Mouse (Mus musculus) urinary bladder, adult 2 months (tissue): Measurements from ENCODE around the gene Iqsec1. TPM values are rescaled to one million over a fixed set of nuclear protein-coding genes. Genes with fewer than 3 reads are reported as not detected.

Source experiments
- DNase-seq: peaks from one replicate; pipeline ENCODE4 v3.0.0; 2022; ENCODE audit warnings: low spot score
- polyA plus RNA-seq: library from polyadenylated mRNA; depleted of rRNA; stranded (reverse); fragments of >200 nt; gene quantifications from 2 replicates; pipeline ENCODE4 v1.2.3, GENCODE M21; 2012; rRNA removed

Gene Iqsec1
- polyA plus RNA-seq, 1 experiment: 48.8 TPM

DNA sequence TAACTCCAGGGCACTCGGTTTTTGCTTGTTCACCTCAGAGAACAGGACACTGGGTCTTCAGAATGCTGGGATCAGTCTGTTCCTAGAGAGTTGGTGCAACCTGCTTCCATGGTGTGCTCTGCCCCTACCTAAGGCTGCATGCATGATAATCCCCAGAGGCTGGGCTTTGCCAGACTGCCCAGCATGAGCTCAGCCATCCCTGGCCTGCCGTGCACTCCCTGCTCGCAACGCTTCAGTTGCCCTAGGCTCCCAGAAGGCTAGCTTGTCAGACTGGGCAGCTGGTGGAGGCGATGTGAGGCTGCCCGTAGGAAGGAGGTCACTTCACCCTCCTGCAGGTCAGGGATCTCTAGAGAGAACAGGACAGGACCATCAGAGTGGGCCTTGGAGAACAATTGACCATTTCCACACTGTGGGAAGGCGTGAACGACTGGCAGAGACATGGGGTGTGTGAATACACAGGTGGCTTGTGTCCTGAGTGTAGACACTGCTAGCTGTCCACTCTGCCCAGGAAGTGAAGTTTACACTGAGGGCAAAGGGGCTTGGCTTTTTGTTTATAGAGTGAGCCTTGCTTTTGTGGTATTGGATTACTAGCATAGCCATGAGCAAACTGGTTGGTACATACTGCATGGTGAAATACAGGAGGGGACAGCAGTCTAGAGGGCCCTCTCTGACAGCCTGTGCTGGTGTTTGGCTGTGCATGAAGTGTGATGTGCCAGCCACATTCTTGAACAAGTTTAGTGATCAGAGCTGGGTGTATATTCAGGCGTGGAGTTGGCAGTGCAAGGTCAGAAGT is 367.5 kb downstream of the Iqsec1 start:
- no peak for DNase-seq

DNA sequence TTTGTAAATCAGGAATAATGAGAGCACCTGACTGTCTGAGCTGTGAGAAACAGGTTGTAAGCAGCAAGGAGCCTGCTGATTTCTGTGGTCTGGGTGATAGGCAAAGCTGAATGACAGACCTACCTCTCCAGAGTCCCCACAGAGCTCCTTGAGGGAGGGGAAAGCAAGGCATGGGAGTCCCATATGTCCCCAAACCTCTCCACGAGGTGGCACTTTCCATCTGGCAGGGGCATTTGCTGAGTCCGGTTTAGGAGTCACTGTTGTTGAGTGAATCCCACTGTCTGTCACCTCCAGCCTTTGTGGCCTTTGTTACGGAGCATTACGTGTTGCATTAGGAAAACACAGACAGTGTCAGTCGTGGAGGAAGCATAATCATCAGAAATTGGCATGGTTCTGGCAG is 368.5 kb downstream of the Iqsec1 start:
- no peak for DNase-seq

DNA sequence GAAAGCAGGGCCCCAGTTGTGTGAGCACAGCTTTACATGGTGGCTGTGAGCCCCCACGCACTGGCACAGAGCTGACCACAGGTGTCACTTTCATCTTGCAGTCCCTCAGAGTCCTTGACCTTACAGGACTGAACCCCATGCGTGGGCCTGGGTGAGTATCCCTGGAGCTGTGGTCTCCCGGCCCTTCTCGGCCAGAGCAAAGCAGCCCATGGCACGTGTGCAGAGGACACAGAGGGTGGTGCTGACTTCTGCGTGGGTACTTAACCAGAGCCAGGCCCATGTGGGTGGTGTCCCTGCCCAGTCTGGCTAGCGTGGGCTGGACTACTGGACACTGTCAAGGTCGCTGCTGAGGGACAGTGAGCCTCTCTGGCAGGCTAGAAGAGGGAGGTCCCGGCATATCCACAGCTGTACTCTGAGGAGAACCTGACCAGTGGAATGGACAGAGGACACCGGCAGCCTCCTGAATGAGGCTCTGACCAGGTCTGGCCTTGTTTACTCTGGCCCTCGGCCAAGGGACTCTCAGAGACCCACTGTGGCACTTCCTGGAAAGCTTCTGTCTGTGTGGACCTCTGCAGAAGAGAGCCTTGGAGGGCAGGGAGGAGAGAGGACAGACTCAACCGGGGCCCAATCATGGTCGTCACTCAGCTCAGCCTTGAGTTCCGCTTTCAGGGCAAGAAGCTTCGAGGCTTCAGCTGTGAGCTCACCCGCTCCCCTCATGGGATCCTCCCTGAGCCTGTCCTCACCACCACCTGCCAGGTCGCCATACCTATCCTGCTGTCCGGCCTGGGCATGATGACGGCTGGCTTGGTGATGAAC is 369.5 kb downstream of the Iqsec1 start:
- no peak for DNase-seq

DNA sequence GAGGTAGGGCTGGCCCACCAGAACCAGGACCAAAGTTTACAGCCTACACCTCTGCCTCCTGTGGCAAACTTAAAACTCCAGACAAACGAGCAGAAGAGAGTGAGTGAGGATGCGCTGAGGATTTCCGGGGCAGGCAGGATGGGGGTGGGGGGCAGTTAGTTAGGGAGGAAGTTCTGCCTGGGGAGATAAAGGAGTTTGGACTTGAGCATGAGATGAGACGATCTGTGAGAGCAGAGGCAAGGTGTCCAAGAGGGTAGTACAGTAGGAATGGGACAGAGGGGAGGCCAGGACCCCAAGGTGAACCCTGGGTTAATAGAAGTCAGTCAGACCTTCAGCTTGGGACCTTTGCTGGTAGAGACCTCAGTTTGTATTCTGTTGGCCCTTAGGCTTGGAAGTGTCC is 370.2 kb downstream of the Iqsec1 start:
- no peak for DNase-seq

DNA sequence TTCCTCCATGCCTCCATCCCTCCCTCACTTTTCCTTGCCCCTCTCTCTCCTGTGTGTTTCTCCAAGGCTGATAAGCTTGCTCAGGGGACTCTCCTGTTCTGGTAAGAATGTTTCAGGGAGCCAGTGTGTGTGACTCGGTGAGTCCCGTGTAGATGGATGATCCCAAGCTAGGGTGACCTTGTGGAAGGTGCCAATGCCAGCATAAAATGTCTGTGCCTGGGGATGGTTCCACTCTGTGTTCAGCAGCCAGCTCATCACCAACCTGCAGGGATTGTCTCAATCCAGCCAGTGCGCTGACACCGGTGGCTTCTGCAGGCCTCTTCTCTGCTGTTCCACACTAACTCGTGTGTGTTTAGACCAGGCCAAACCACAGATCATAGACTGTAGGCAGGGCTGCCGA is 372.0 kb downstream of the Iqsec1 start:
- DNase-seq: no peak

DNA sequence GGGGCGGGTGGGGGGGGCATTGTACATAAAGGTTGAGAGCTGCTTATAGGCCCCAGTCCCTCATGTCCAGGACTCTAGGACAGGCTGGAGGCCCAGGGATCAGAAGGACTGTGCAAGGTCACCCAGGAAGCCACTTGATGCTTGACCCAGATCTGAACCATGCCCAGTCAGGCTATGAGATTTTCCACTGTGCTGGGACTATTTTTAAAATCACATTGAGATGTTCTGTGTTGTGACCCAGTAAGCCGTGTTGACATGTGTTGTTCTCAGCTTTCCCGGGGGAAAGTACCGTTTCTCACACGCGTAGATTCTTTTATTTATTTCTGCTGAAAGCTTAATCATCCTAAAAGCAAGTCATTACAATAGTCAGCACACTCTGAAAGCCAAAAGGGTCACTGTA is 372.5 kb downstream of the Iqsec1 start:
- DNase-seq: no peak

DNA sequence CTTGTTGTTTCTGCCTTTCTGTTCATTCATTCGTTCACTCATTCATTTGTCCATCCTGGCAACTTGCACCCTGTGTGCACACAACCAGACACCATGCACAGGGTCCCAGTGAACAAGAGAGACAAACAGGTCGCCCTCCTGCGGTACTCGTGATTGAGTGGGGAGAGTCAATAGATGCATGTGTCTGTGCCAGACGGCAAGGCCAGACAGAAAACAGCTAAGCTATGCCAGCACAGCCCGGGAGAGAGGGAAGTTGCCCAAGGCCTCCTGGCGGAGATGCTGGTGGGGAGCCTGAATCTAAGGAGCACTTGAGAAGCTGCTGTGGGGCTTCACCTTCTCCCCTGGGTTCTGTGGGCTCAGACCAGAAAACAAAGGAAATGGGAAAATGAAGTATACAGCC is 373.1 kb downstream of the Iqsec1 start:
- DNase-seq: no peak

DNA sequence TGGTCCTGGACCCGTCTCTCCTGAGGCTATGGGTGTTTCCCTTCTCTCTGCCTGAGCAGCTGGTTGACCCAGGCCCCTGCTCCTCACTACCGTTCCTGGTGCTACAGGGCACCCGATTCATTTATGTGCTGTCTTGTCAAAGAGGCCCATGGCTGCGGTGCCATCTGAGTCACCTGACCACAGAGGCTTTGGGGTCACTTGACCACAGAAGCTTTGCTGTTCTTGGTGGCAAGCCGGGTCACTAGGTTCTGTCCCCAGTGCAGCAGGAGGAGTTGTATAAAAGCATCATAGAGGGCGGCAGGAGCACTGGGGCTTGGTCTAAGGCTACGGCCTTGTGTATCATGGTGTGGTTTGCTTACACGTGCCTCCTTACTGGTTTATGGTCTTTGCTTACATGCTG is 375.2 kb downstream of the Iqsec1 start:
- DNase-seq: no peak

DNA sequence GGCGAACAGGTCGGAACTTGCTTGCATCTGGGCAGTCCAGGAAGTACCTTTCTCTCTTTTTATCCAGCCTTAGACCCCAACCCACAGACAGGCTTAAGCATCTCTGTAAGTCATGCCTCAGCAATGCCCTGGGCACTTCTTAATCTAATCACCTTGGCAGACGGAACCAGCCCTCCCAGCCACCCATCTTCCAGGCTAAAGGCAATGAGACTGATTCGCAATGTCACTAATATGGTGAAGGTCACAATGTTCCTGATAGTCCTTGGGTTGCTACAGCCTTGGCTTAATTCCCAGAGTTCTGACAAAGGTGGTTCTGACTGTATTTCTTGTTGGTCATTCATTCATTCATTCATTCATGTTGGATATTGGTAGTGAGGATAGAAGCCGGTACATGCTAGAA is 378.2 kb downstream of the Iqsec1 start:
- DNase-seq: no peak

DNA sequence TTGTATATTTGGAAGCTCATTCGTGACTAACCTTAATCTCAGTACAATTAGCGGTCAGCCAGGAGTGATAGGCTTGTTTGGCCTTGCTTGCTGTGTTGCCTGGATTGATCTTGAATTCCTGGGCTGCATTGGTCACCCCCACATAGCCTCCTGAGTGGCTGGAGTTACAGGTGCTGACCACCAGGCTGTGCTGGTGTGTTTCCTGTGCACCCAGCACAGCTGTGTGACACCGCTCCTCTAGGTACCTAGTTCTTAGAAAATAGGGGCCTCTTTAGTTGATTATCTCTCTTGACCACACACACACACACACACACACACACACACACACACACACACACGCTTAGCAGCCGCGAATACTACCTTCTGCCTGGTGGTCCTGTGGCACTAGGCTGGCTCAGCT is 380.3 kb downstream of the Iqsec1 start:
- no peak for DNase-seq

DNA sequence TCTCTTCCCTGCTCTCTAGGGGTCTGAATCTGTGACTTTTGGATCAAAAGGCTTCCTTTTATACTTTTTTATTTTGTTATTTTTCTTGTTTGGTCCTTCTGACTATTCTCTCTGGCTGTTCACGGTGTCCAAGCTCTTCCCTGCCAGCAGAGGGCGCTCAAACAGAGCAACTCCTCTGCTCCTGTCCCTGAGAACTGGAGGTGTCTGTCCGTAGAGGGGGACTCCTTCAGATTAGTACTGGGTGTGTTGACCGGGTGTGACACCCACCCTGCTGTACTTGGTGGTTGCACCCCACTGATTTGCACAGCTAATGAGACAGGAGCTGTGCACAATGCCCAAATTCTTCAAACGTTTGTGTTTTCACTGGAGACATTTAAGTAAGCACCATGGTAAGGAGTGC is 381.3 kb downstream of the Iqsec1 start:
- DNase-seq: no peak

DNA sequence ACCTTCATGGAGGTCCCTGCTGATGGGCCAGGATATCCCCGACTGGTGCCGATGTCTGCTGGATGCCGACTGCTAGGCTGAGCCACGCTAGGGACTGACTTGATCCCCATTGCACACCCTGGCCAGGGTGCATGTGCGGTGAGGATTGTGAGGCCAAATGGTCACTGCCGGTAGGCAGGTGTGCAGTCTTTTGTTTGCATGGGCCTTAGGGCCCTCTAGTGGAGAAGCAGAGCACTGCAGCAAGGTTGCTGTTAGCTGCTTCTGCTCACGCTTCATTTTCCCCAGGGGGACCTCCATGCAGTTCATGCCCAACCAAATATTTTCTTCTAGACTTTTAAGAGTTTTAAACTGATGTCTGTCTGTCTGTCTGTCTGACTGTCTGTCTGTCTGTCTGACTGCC is 381.9 kb downstream of the Iqsec1 start:
- DNase-seq: peak; percentile 31

Other genes starting within 250 kb of the Iqsec1 start
- 1.3 and 2.8 TPM in 2 replicates for gene Nup210, start 128.1 kb upstream of the Iqsec1 start, polyA plus RNA-seq
- 24.2 and 26.6 TPM in 2 replicates for gene Hdac11, start 168.0 kb upstream of the Iqsec1 start, polyA plus RNA-seq
- 60.4 and 68.7 TPM in 2 replicates for gene Fbln2, start 223.8 kb upstream of the Iqsec1 start, polyA plus RNA-seq